Mouse (Mus musculus) layer of hippocampus, adult 9-11 months (tissue): Measurements from ENCODE around the gene Osbpl6.
"Not testable (repeated sequence)": the region's sequence is repeated elsewhere in the genome, so short reads cannot be mapped to it uniquely, and the experiment has no call there.

Experiments used
- DNase-seq: peaks from one replicate; pipeline ENCODE4 v3.0.0; 2022

The Osbpl6 gene

DNA sequence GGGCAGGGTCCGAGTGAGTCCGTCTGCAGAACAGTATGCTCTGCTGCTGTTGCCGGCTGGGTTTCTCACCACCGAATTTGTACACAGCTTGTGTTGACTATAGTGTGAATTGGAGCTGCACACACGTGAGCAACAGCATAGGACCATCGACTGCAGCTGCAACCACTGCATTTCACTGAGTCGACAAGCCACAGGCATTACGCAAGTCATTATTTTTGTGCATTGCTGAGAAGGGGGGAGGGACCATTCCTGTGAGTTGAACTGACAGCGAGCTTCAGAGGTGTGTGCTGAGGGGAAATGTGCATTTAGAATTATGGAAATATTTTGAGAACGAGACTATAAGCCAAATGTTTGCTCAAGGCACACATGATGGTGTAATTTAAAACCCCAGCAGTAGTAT is 165.2 kb downstream of the Osbpl6 start:
- DNase-seq = no peak

DNA sequence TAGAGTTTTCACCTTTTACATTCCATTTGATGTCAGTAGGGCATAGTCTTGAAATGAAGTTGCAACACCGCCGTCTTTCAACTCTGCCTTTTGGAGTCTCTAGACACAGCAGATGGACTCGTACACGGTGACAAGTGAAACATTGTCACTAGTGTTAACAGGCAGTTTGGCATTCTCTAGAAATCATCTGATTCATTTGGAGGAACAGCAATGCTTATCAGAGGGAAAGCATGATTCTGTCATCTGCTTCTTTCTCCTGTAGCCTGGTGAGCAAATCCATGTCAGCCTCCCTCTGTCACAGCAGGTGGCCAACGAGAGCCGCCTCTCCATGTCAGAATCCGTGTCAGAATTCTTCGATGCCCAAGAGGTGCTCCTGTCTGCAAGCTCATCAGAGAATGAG is 172.6 kb downstream of the Osbpl6 start:
- peak; percentile 35 for DNase-seq

DNA sequence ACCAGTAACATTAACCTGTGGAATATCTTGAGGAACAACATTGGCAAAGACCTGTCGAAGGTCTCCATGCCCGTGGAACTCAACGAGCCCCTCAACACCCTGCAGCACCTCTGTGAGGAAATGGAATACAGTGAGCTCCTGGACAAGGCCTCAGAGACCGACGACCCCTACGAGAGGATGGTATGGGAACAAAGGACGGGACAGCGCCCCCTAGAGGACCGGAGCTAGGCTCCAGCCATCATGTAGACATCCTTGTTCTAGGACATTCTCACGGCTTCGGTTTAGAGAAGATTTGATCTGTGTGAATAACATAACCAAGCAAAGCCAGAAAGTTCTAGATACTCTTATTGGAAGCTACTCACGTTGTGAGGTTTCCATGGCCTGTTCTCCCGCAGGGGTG is 178.8 kb downstream of the Osbpl6 start:
- DNase-seq = no peak

DNA sequence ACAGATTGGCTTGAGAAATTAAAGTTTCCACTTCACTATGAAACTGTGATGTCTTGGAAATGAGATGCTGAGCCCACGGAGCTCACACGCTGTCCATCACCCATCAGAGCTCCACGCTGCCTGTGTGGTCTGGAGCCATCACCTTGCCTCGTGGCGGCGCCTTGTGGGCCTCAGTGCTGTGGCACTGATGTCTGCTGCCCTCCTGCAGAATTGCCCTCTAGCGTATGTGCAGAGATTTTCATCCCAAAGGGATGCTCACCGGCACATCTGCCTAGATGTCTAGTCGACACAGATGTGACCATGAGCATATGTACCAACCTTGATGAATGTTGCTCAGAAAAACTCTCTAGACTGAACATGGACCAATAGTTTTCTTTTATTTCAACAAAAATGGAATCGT is 180.6 kb downstream of the Osbpl6 start:
- DNase-seq = no peak

DNA sequence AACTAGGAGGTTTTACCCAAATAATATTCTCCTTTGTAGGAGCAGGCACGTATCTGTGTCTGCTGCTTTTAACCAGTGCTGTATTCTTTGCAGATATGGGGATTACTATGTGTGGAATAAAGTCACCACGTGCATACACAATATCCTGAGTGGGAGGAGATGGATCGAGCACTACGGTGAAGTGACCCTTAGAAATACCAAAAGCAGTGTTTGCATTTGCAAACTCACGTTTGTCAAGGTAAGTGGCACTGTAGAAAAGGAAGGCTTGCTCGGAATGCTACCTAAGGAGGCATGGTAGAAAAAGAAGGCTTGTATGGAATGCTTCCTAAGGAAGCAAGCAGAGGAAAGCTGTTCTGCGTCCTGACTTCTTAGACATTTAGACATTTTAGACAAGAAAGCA is 183.9 kb downstream of the Osbpl6 start:
- DNase-seq = no peak

DNA sequence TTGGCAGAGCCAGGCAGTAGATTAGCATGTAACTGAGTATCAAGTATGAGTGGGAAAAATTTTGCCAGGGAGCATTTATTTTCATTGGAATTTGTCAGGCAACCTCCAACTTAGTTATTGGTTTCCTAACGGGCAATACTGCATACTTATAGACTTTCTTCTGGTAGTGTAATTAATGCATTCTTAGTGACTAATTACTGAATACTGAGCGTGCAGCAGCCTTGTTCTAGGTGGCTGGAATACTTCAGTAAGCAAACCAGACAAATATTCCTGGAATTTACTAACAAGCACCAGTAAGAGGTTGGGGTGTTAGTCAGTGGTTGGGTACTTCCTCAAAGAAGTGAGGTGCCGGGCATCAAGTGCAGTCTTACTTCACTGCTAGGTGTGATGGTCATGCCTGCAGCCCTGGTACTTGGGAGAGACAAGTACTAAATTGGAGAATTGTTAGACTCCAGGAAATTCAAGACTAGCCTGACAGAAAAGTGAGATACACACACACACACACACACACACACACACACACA is 186.2 kb downstream of the Osbpl6 start:
- no peak for DNase-seq

DNA sequence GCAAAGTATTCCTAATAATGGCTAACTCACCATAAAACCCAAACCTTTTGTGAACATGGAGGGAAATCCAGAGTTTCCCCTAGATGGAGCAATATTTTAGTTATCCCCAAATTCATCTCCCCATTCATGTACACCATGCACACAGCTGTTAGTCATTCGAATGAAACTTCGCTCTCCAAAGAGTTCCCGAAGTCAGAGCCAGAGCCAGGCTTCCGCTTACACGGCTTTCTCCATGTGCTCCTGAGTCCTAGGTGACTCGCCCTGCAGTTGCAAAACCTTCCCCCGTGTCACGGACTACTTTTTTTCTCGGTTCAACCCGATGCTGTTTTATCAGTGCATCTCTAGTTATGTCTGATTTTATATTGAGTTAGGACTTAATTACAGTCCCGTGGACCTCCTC is 191.2 kb downstream of the Osbpl6 start:
- no peak for DNase-seq

DNA sequence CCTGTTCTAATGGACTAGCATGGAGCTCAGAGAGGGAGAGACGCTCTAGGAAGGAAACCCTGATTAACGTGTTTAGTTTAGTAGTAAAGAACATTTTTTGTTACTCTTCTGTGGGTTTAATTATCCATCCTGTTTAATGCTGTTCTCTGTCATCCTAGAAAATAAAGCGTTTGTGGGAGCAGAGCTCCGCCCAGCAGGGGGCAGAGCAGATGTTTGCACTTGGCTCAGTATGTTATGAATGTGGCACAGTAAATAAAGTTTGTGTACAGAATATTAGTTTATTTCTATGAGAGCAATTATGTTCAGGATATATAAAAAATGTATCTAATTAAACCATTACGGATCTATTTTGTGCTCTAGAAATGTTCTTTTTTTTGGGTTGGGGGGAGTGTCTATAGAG is 192.9 kb downstream of the Osbpl6 start:
- DNase-seq = no peak

DNA sequence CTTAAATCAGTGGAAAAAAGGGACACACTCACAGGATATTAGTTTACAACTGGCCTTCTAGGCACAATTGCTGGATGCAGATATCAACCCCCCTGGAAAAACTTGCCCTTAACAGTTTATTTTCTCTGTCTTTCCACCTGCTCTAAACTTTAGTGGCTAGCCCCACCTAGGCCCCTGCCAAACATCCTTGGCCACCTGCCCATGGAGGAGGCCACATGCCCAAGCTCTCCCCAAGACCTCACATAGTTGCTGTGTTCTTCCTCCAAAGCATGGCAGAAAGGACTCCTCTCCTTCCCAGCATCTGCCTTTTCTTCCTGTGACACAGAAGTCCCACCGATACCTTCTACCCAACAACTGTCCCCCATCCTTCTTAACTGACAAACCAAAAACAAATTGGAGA is 195.9 kb downstream of the Osbpl6 start:
- DNase-seq = no peak

DNA sequence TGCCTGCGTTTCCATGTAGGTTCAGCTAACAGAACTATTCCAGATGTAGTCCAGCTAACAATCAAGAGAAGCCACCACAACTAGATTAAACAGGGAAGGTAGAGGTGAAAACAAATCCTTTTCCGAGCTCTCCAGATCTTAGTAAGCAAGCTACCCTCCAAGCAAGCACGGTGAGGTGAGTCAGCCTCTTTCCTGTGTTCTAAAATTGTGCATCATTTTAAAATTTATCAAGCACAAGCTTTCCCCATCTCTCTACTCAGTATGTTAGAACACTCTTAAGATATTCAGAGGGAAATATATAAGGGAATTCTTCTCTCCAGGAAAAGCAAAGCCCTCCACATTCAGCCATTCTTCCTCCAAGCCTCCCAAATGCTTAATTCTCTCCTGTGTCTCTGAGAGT is 200.4 kb downstream of the Osbpl6 start:
- DNase-seq = no peak

DNA sequence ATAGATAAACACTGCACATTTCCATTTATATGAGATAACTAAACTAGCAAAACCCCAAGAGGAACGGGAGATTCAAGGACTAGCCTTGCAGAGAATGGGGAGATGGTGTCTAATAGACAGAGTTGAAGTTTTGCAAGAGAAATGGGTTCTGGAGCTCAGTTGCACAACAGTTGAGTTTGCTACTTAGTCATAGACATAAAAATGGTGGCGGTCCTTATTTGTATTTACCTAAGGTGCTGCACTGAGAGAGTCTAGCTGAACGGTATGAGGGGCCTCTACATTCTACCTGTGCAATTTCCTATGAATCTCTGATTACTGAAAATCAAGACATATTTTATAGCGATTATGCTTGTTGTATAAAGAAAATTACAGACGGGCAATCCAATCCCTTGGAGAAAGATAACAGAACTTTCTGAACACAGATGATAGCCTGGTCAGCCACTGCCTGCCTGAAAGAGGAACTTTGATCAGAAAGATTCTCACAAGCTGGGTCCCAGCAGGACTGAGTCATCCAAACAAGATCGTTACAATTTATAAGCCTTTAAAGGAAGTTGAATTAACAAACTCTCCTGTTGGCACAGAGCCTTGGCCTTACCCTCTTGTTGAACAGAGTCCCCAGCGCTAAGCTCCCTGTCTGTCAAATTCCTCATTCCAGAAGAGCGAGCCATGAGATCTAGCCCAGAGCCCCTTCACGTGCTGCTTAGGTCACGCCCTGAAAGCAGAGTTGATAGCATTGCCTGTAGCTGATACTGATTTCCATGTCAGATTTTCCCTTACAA is 204.2 kb downstream of the Osbpl6 start:
- DNase-seq = no peak

DNA sequence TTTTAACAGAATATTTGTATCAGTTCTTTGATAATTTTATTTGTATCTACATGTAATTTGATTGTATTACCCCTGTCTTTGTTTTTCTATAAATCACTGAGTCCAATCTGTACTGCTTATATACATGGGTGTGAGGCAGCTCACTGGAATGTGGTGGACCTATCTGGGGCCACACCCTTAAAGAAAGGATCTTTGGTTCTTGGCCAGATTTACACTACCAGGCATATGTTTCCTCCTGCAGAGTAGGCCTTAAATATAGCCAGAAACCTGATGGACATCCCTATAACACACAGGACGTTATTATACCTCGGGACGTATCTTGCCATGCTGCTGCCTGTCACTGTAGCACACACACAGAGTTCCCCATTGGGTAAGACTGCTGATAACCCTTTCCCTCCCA is 205.7 kb downstream of the Osbpl6 start:
- no peak for DNase-seq

DNA sequence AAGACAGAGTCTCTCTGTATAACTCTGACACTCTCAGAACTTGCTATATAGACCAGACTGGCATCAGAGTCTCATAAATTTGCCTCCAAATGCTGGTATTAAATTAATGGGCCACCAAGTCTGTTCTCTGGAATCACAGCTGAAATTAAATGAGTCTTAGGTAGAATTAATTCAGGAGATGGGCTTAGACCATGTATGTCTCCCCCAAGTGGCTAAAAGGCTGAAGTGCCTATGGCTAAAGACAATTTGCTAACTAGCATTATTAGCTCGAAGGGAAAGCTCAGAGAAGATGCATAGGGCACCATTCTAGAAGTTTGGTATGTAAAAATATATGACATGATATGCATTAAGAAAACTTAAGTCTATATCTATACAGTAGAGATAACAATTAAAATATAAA is 211.8 kb downstream of the Osbpl6 start:
- peak; percentile 19 for DNase-seq

DNA sequence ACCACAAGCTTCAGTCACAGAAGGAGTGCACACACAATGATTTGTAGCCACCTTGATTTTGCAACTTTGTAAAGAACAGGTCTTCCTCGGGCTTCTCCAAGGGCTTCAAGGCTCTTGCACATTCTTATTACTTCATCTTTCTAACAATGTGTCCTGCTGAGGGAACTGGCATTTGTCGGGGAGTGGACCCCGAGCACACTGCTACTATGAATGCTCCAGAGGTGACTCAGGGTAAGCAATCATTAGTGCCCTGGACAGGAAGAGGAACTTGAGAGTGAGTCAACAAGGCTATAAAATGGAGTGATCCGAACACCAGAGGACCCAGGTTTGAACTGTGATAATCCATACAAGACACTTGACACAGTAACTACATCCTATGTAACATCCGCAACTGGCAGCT is 213.9 kb downstream of the Osbpl6 start:
- DNase-seq = no peak

DNA sequence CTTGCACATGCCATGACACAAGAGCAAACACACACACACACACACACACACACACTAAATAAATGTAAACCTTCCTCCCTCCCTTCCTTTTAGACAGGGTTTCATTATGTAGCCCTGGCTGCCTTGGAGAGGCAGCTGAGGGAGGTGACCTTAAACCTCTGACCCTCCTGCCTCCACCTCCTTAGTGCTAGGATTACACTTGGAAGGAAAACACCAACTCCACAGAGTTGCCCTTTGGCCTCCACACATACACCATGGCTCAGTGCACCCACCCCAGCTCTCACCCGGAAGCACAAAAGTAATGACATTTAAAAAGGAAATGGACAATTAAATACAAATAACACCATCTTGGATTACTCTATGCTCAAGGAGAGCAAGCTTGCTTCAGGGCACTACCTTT is 215.4 kb downstream of the Osbpl6 start:
- DNase-seq = no peak

DNA sequence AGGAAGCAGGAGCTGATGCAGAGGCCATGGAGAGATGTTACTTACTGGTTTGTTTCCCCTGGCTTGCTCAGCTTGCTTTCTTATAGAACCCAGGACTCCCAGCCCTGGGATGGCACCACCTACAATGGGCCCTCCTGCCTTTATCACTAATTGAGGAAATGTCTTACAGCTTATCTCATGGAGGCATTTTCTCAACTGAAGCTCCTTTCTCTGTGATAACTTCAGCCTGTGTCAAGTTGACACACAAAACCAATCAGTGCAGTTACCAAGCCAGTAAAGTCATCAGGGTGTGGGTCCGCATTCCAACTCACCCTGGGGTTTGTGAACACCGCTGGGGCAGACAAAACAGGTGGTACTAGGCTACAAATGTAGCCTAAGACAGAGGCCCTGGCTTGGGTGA is 216.0 kb downstream of the Osbpl6 start:
- not testable (repeated sequence) for DNase-seq

DNA sequence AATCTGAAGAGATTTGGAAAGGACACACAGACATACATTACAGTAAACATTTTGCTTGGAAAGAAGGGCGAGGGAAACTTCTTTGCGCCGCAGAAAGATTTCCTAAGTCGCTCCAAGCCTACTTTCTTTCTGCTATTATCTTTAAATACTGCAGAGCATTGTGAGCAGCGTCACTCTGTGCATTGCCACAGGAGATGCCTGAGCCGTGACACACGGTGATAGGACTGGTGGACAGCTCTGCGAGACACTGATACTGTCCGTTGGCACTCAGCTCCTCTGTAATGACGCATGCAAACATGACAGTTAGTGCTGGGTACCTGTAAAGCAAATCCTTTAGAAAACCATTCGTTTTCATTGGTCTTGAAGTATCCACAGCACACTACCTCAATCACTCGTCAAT is 224.0 kb downstream of the Osbpl6 start:
- DNase-seq = no peak

DNA sequence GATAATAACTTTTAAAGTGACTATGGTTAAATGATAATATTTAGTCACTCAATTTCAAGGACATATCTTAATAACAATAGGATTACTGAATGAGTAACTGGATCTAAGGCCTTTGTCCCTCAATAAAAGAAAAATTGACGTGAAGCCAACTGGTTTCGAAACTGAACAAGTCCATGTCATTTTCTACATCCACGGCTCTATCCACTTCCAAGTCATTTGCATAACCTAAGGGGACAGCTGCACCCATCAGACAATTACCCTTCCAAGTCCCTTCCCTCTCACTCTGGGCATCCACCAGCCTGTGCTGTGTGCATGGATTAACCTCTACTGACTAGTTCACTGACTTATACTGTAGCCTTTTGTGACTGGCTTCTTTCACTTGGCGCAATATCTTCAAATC is 225.3 kb downstream of the Osbpl6 start:
- no peak for DNase-seq

DNA sequence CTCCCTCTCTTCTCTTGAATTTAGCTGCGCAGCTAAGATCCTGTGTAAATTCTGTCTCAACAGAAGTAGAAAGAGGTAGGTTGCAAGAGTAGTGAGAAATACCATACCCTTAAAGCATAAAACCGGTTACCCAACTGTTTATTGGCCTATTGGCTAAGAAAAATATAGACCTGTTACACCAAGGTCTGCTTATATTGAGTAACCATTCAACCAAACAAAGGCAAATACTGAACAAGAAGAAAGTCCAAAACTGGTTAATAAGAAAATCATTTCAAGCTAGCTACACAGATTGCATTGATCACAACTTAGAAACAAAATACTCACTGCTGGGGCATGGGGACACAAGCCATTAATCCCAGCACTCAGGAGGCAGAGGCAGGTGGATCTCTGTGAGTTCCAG is 233.3 kb downstream of the Osbpl6 start:
- no peak for DNase-seq

DNA sequence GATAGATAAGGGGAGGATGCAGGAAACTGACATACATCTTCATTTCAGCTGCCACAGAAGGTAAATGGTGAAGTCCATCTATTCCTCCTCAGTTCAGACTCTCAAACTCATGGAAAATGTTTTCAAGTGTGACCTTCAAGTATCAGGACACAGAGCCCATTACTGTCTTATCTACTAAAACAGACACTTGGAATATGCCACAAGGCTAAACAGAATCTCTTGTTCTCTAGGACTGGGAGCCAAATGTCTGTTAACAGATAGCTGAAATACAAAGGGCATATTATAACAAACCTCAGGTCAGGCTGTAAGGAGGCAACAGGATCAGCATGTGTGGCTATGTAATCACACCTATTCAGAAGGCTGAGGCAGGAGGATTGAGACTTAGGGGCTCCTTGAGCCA is 237.5 kb downstream of the Osbpl6 start:
- DNase-seq = no peak

DNA sequence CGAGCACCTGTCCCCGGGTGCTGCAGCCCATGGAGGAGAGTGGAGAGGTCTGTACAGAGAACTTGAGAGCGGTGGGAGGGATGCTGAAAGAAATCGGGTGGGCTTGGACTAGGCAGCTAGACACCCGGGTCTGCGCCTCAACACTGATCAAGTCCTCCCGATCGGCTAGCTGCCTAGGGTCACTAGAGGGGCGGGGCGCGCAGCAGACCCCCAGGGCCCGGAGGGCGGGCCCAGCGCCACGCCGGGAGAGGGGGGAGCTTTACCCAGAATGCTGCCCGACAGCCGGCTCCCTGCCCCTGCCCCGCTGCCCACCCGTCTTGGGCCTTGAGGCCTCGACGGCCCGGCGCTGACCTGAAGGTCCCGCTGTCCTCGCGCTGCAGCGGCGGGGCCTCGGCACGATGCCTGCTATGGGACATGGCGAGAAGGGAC is 241.1 kb downstream of the Osbpl6 start:
- DNase-seq = no peak

DNA sequence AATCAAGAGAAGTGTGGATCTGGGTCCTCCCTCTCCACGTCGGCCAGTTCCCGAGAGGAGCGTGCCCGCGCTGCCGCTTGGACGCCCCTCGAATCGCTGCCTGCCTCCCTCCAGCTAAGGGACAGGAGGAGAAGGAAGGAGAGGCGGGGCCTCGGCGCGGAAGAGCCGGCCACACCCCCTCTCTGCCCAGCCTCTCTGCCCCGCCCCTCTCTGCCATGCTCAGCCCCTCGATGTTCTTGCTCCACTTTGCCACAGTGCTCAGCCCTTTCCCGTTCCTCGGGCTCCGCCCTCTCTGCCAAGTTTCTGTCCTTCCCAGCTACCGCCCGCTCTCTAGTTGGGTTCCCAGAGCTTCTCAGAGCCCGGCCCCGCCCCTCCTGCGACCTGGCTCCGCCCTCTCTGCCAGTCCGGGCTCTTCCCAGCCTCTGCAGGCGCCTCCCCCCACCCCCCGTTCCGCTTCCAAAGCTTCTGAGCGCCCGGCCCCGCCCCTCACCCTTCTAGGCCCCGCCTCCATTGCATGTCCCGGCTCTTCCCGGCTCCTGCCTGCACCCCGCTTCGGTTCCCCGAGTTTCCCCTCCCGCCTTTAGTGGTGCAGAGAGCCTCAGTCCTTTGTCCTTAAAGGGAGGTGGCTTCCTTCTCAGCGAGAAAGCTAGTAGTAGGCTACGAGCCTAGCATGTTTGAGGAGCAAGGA is 241.7 kb downstream of the Osbpl6 start, which contains the start of the genes Prkra and Pjvk:
Gene Prkra (minus strand): TSS at position 133 of the 688 bp plus-strand sequence.
Gene Pjvk (plus strand): TSS at position 594 of the 688 bp plus-strand sequence.
- peak; percentile 98 for DNase-seq

DNA sequence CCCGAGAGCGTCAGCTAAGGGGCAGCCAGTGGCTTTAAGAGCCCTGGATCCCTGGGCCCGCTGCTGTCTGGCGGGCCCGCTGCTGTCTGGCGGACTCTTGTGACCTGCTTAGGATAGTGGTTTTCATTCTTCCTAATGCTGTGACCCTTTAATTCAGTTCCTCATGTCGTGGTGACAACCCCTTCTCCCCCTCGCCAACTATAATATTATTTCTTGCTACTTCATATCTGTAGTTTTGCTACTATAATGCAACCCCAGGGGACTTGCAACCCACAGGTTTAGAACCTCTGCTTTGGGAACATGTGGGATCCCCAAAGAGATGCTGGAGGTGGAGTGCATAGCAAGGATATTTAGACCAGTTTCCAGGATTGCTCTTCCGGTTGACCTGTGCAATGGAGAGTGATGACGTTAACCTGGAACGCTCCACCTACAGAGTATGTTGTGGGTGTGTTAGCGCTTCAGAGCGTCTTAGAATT is 242.4 kb downstream of the Osbpl6 start:
- no peak for DNase-seq
